Mouse (Mus musculus): ENCODE results near the gene Hps3. TPM values are rescaled to one million over a fixed set of nuclear protein-coding genes. Genes with fewer than 3 reads are reported as not detected.

The Hps3 gene
- polyA plus RNA-seq (2012; rRNA removed), result 10.9 and 14.4 TPM in 2 replicates

GRCm38 (mm10) chr3:20034719-20035404 is at the start of gene Hps3:
Gene Hps3 (minus strand): TSS chr3:20035315.

GRCm38 (mm10) chr3:20057306-20058196 is 22.4 kb upstream of the Hps3 start, which contains the start of gene Hltf:
Gene Hltf (plus strand): TSS chr3:20057811.

DNA sequence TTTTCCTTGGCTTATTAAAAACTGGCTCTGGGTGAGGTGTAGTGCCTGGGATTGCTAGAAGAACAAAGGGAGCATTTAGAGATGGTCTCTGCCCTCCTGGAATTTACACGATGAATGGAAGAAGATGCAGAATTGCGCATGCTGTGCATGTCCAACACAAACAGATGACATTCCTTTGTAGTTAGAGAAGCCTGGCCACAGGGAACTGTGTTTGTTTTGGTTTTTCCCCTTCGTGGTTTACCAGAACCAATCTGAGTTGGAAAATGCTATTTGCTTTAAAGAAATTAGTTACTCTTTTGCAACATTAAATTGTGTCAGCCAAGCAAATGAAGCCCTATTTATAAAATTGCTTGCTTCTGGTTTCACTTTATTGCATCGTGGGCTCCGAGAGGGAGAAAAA is 78.2 kb downstream of the Hps3 start, which contains the start of gene Cp:
Cp (plus strand) TSS at position 170 of the 400 bp plus-strand sequence.

Other genes with a start within 250 kb of the Hps3 start
- gene Cp, start 78.3 kb downstream of the Hps3 start, polyA plus RNA-seq (2012; rRNA removed), result 3.8 and 5.7 TPM in 2 replicates
- gene Hltf, start 22.5 kb upstream of the Hps3 start, polyA plus RNA-seq (2012; rRNA removed), result 13.4 and 16.6 TPM in 2 replicates
- 18.1 and 39.9 TPM in 2 replicates for gene Gyg, start 120.0 kb upstream of the Hps3 start, polyA plus RNA-seq (2012; rRNA removed)
- gene Cpa3, start 206.9 kb upstream of the Hps3 start, polyA plus RNA-seq (2012; rRNA removed), result 0.49 and 0.93 TPM in 2 replicates
- 0.04 and 0.08 TPM in 2 replicates for gene Cpb1, start 240.4 kb upstream of the Hps3 start, polyA plus RNA-seq (2012; rRNA removed)

All from central nervous system, embryonic 11.5 days (tissue).